Mouse (Mus musculus): ENCODE results near the gene Wbp1.

The Wbp1 gene

GRCm38 (mm10) chr6:83140044-83140443 lies 18.7 kb upstream of the Wbp1 start:
- in situ Hi-C loops (cut with MboI, MseI) = no loop called here

GRCm38 (mm10) chr6:83138056-83138455 lies 16.7 kb upstream of the Wbp1 start:
- in situ Hi-C loops (cut with MboI, MseI) = no loop called here

- in situ Hi-C loops (cut with MboI, MseI) = no loop called here
These were observed 16.2 kb upstream of the Wbp1 start for GRCm38 (mm10) chr6:83137576-83137950.

- in situ Hi-C loops (cut with MboI, MseI) = no loop called here
These were observed 15.7 kb upstream of the Wbp1 start for GRCm38 (mm10) chr6:83136881-83137575.

- in situ Hi-C loops (cut with MboI, MseI) = no loop called here
These were observed 15.0 kb upstream of the Wbp1 start for GRCm38 (mm10) chr6:83136291-83136880.

GRCm38 (mm10) chr6:83135571-83136161 lies 14.3 kb upstream of the Wbp1 start:
- in situ Hi-C loops (cut with MboI, MseI) = no loop called here

- in situ Hi-C loops (cut with MboI, MseI) = no loop called here
These were observed 13.7 kb upstream of the Wbp1 start, which contains the start of gene Rtkn for GRCm38 (mm10) chr6:83134951-83135513. TSS of gene Rtkn (plus strand) at chr6:83135463.

- in situ Hi-C loops (cut with MboI, MseI) = no loop called here
These were observed 12.9 kb upstream of the Wbp1 start for GRCm38 (mm10) chr6:83134226-83134625.

GRCm38 (mm10) chr6:83132176-83132919 lies 11.0 kb upstream of the Wbp1 start:
- in situ Hi-C loops (cut with MboI, MseI) = no loop called here

- in situ Hi-C loops (cut with MboI, MseI) = no loop called here
These were observed 10.2 kb upstream of the Wbp1 start for GRCm38 (mm10) chr6:83131469-83132034.

- in situ Hi-C loops (cut with MboI, MseI) = no loop called here
These were observed 6.1 kb upstream of the Wbp1 start for GRCm38 (mm10) chr6:83127419-83127818.

GRCm38 (mm10) chr6:83125331-83125730 lies 4.0 kb upstream of the Wbp1 start, which contains the start of gene Ino80b:
TSS of gene Ino80b (minus strand) at chr6:83125431.
- in situ Hi-C loops (cut with MboI, MseI) = no loop called here

- in situ Hi-C loops (cut with MboI, MseI) = no loop called here
These were observed 3.5 kb upstream of the Wbp1 start for GRCm38 (mm10) chr6:83124851-83125312.

GRCm38 (mm10) chr6:83122961-83123360 lies 1.6 kb upstream of the Wbp1 start:
- in situ Hi-C loops (cut with MboI, MseI) = no loop called here

- in situ Hi-C loops (cut with MboI, MseI) = no loop called here
These were observed 728 bp upstream of the Wbp1 start for GRCm38 (mm10) chr6:83121863-83122710.

GRCm38 (mm10) chr6:83119734-83120051 lies 1.7 kb downstream of the Wbp1 start:
- in situ Hi-C loops (cut with MboI, MseI) = loop anchor here in 1 of 2 experiments (5.0 to 10.0 kb wide), 2 partner anchors 47 to 875 kb away; partner anchors contain the start of gene Tlx2

- in situ Hi-C loops (cut with MboI, MseI) = loop anchor here in 1 of 2 experiments (5.0 to 10.0 kb wide), 2 partner anchors 47 to 876 kb away; partner anchors contain the start of gene Tlx2
These were observed 2.3 kb downstream of the Wbp1 start for GRCm38 (mm10) chr6:83118825-83119733.

GRCm38 (mm10) chr6:83118369-83118768 lies 3.0 kb downstream of the Wbp1 start:
- in situ Hi-C loops (cut with MboI, MseI) = loop anchor here in 1 of 2 experiments (5.0 to 10.0 kb wide), 2 partner anchors 46 to 876 kb away; partner anchors contain the start of gene Tlx2

GRCm38 (mm10) chr6:83117616-83118015 lies 3.7 kb downstream of the Wbp1 start:
- in situ Hi-C loops (cut with MboI, MseI) = loop anchor here in 1 of 2 experiments (5.0 to 10.0 kb wide), 2 partner anchors 45 to 877 kb away; partner anchors contain the start of gene Tlx2

Data from T-helper 17 cell (primary cell).